Mouse (Mus musculus): Measurements from ENCODE around the gene Ifitm2. TPM values are rescaled to one million over a fixed set of nuclear protein-coding genes. Genes with fewer than 3 reads are reported as not detected.

The Ifitm2 gene
- polyA plus RNA-seq, 1 experiment from 2014 or later, result 798 TPM

GRCm38 (mm10) chr7:140991117-140991689 is 35.4 kb upstream of the Ifitm2 start:
- ATAC-seq (0 out of 2 replicates have a peak, but pooled peaks have one; percentile 21), DNase-seq (peak; percentile 28)
- H3K9me3 ChIP-seq (ENCODE audit: low read length), result no peaks in the 10 kb centered on the region
- TF ChIP-seq CTCF (IDR thresholded peaks at IDR 0.05; ENCODE audit: low read depth) (peak; percentile 39), EP300 (IDR thresholded peaks at IDR 0.05; ENCODE audit: low read depth) (no peak)
- no peaks in the 10 kb centered on the region for H3K4me1 ChIP-seq (ENCODE audit: insufficient read depth)
- H3K9ac ChIP-seq (replicated peaks), result no peak overlapping the region
- H3K27me3 ChIP-seq (ENCODE audit: insufficient read depth, low read length), result no peaks in the 10 kb centered on the region
- H3K4me2 ChIP-seq (ENCODE audit: low read depth, low read length), result no peak overlapping the region
- 40% methylated on average over 14 of the region's 14 CpGs for WGBS (ENCODE audit: insufficient replicate concordance)
- H3K36me3 ChIP-seq (replicated peaks; ENCODE audit: insufficient read depth, low read length), result no peaks in the 10 kb centered on the region
- H3K27ac ChIP-seq (ENCODE audit: low read depth), result no peak overlapping the region
- H3K4me3 ChIP-seq (ENCODE audit: low read depth, low read length), result no peak overlapping the region

- DNase-seq (no peak), ATAC-seq (peak; percentile 38; the same call in 1 of the 2 replicates)
- TF ChIP-seq CTCF (IDR thresholded peaks at IDR 0.05; ENCODE audit: low read depth) (no peak), EP300 (IDR thresholded peaks at IDR 0.05; ENCODE audit: low read depth) (no peak)
- 51% methylated on average over 5 of the region's 5 CpGs for WGBS (ENCODE audit: insufficient replicate concordance)
- no peaks in the 10 kb centered on the region for H3K4me1 ChIP-seq (ENCODE audit: insufficient read depth)
- no peak overlapping the region for H3K9ac ChIP-seq (replicated peaks)
- peak overlapping the region; percentile 34; the same call in 1 of the 2 replicates for H3K27ac ChIP-seq (ENCODE audit: low read depth)
- no peaks in the 10 kb centered on the region for H3K9me3 ChIP-seq (ENCODE audit: low read length)
- no peaks in the 10 kb centered on the region for H3K27me3 ChIP-seq (ENCODE audit: insufficient read depth, low read length)
- no peak overlapping the region for H3K4me3 ChIP-seq (ENCODE audit: low read depth, low read length)
- no peak overlapping the region for H3K4me2 ChIP-seq (ENCODE audit: low read depth, low read length)
- no peaks in the 10 kb centered on the region for H3K36me3 ChIP-seq (replicated peaks; ENCODE audit: insufficient read depth, low read length)
Observed at GRCm38 (mm10) chr7:140990622-140991021, 34.8 kb upstream of the Ifitm2 start.

- H3K36me3 ChIP-seq (replicated peaks; ENCODE audit: insufficient read depth, low read length), result no peaks in the 10 kb centered on the region
- peak overlapping the region; percentile 34; the same call in 1 of the 2 replicates for H3K27ac ChIP-seq (ENCODE audit: low read depth)
- WGBS (ENCODE audit: insufficient replicate concordance), result 37% methylated on average over 6 of the region's 6 CpGs
- no peaks in the 10 kb centered on the region for H3K27me3 ChIP-seq (ENCODE audit: insufficient read depth, low read length)
- H3K4me3 ChIP-seq (ENCODE audit: low read depth, low read length), result no peak overlapping the region
- no peaks in the 10 kb centered on the region for H3K9me3 ChIP-seq (ENCODE audit: low read length)
- no peaks in the 10 kb centered on the region for H3K4me1 ChIP-seq (ENCODE audit: insufficient read depth)
- H3K9ac ChIP-seq (replicated peaks), result no peak overlapping the region
- no peak overlapping the region for H3K4me2 ChIP-seq (ENCODE audit: low read depth, low read length)
- DNase-seq (no peak), ATAC-seq (no peak)
- TF ChIP-seq EP300 (IDR thresholded peaks at IDR 0.05; ENCODE audit: low read depth) (no peak), CTCF (IDR thresholded peaks at IDR 0.05; ENCODE audit: low read depth) (no peak)
Observed at GRCm38 (mm10) chr7:140990185-140990584, 34.4 kb upstream of the Ifitm2 start.

- no peak overlapping the region for H3K4me3 ChIP-seq (ENCODE audit: low read depth, low read length)
- H3K4me2 ChIP-seq (ENCODE audit: low read depth, low read length), result no peak overlapping the region
- H3K27me3 ChIP-seq (ENCODE audit: insufficient read depth, low read length), result no peaks in the 10 kb centered on the region
- 69% methylated on average over 4 of the region's 4 CpGs for WGBS (ENCODE audit: insufficient replicate concordance)
- H3K9me3 ChIP-seq (ENCODE audit: low read length), result no peaks in the 10 kb centered on the region
- no peak for ATAC-seq
- no peak for TF ChIP-seq CTCF (IDR thresholded peaks at IDR 0.05; ENCODE audit: low read depth)
- TF ChIP-seq EP300 (IDR thresholded peaks at IDR 0.05; ENCODE audit: low read depth), result no peak
- no peak overlapping the region for H3K27ac ChIP-seq (ENCODE audit: low read depth)
- H3K4me1 ChIP-seq (ENCODE audit: insufficient read depth), result no peaks in the 10 kb centered on the region
- H3K9ac ChIP-seq (replicated peaks), result no peak overlapping the region
- no peak for DNase-seq
- H3K36me3 ChIP-seq (replicated peaks; ENCODE audit: insufficient read depth, low read length), result no peaks in the 10 kb centered on the region
Observed at GRCm38 (mm10) chr7:140989022-140989421, 33.2 kb upstream of the Ifitm2 start.

GRCm38 (mm10) chr7:140987182-140988138 is 31.7 kb upstream of the Ifitm2 start:
- DNase-seq (no peak), ATAC-seq (no peak)
- H3K4me3 ChIP-seq (ENCODE audit: low read depth, low read length), result no peak overlapping the region
- no peaks in the 10 kb centered on the region for H3K27me3 ChIP-seq (ENCODE audit: insufficient read depth, low read length)
- H3K4me1 ChIP-seq (ENCODE audit: insufficient read depth), result no peaks in the 10 kb centered on the region
- WGBS (ENCODE audit: insufficient replicate concordance), result 51% methylated on average over 17 of the region's 17 CpGs
- TF ChIP-seq EP300 (IDR thresholded peaks at IDR 0.05; ENCODE audit: low read depth), result no peak
- TF ChIP-seq CTCF (IDR thresholded peaks at IDR 0.05; ENCODE audit: low read depth), result no peak
- peak overlapping the region; percentile 34 for H3K27ac ChIP-seq (ENCODE audit: low read depth)
- no peaks in the 10 kb centered on the region for H3K9me3 ChIP-seq (ENCODE audit: low read length)
- H3K9ac ChIP-seq (replicated peaks), result no peak overlapping the region
- H3K4me2 ChIP-seq (ENCODE audit: low read depth, low read length), result peak overlapping the region; percentile 45; the same call in 1 of the 2 replicates
- H3K36me3 ChIP-seq (replicated peaks; ENCODE audit: insufficient read depth, low read length), result no peaks in the 10 kb centered on the region

GRCm38 (mm10) chr7:140982971-140983370 is 27.2 kb upstream of the Ifitm2 start:
- H3K27me3 ChIP-seq (ENCODE audit: insufficient read depth, low read length), result no peaks in the 10 kb centered on the region
- DNase-seq (no peak), ATAC-seq (no peak)
- 58% methylated on average over 7 of the region's 7 CpGs for WGBS (ENCODE audit: insufficient replicate concordance)
- H3K4me2 ChIP-seq (ENCODE audit: low read depth, low read length), result no peak overlapping the region
- no peaks in the 10 kb centered on the region for H3K36me3 ChIP-seq (replicated peaks; ENCODE audit: insufficient read depth, low read length)
- H3K27ac ChIP-seq (ENCODE audit: low read depth), result no peak overlapping the region
- H3K9me3 ChIP-seq (ENCODE audit: low read length), result no peaks in the 10 kb centered on the region
- TF ChIP-seq CTCF (IDR thresholded peaks at IDR 0.05; ENCODE audit: low read depth), result no peak
- no peak for TF ChIP-seq EP300 (IDR thresholded peaks at IDR 0.05; ENCODE audit: low read depth)
- H3K4me1 ChIP-seq (ENCODE audit: insufficient read depth), result no peaks in the 10 kb centered on the region
- no peak overlapping the region for H3K9ac ChIP-seq (replicated peaks)
- H3K4me3 ChIP-seq (ENCODE audit: low read depth, low read length), result no peak overlapping the region

Data from liver, postnatal 0 days (tissue).